Mouse (Mus musculus): ENCODE measurements around the gene Vav3. TPM values are rescaled to one million over a fixed set of nuclear protein-coding genes. Genes with fewer than 3 reads are reported as not detected.

Vav3 gene
- total and polyA plus RNA-seq, 3 experiments = 0.08 TPM; not detected in 2

- H3K9ac ChIP-seq (ENCODE audit: insufficient read depth, low read depth) = no peak overlapping the region
- H3K36me3 ChIP-seq (replicated peaks in 1 of 2; ENCODE audit: control insufficient read depth in 1 of 2, insufficient read depth in 1 of 2, low read length in 1 of 2) = no peaks in the 10 kb centered on the region
- no peaks in the 10 kb centered on the region for H3K79me2 ChIP-seq (replicated peaks; ENCODE audit: control insufficient read depth, extremely low read depth, insufficient read depth, poor library complexity, severe bottlenecking)
- H3K27ac ChIP-seq (ENCODE audit: insufficient read depth, low read depth) = no peak overlapping the region
- no peaks in the 10 kb centered on the region for H3K27me3 ChIP-seq (replicated peaks)
- no peaks in the 10 kb centered on the region for H3K4me1 ChIP-seq (ENCODE audit: control insufficient read depth in 1 of 2, insufficient read depth in 2 of 2)
- H3K9me3 ChIP-seq (replicated peaks; ENCODE audit: low read length) = peaks cover 42% of the 10 kb centered on the region
- dilution Hi-C loops (cut with MboI; ENCODE audit: extremely low pct_ligation_motif_present, extremely low pct_unique_long_range_greater_than_20kb, low sequenced_read_pairs) = no loop called here
- in situ Hi-C loops (cut with MboI; ENCODE audit: low pct_ligation_motif_present, low pct_unique_long_range_greater_than_20kb, low sequenced_read_pairs) = no loop called here
- DNase-seq (ENCODE audit: extremely low read depth) = no peak
- H3K4me3 ChIP-seq (replicated peaks in 1 of 3; ENCODE audit: low read depth in 2 of 3, low read length in 2 of 3, poor library complexity in 1 of 3) = no peak overlapping the region
- TF ChIP-seq CTCF (conservative IDR thresholded peaks at IDR 0.05 in 1 of 2, IDR thresholded peaks at IDR 0.05 in 1 of 2; ENCODE audit: low read depth in 2 of 2, low read length in 2 of 2) = no peak
- TF ChIP-seq POLR2A (IDR thresholded peaks at IDR 0.05; ENCODE audit: low read depth, low read length) = no peak
- no peak for TF ChIP-seq ETS1 (conservative IDR thresholded peaks at IDR 0.05; ENCODE audit: low read depth, low read length)
- no peak for TF ChIP-seq ZC3H11A (IDR thresholded peaks at IDR 0.05; ENCODE audit: low read depth, low read length)
- TF ChIP-seq MAFK (IDR thresholded peaks at IDR 0.05; ENCODE audit: insufficient replicate concordance, low read length) = no peak
- no peak for TF ChIP-seq SIN3A (IDR thresholded peaks at IDR 0.05; ENCODE audit: low read length)
- TF ChIP-seq E2F4 (IDR thresholded peaks at IDR 0.05; ENCODE audit: insufficient replicate concordance, low read depth, low read length) = no peak
- TF ChIP-seq TCF12 (IDR thresholded peaks at IDR 0.05; ENCODE audit: low read depth, low read length) = no peak
- no peak for TF ChIP-seq BHLHE40 (IDR thresholded peaks at IDR 0.05; ENCODE audit: low read depth, low read length)
- TF ChIP-seq USF1 (IDR thresholded peaks at IDR 0.05; ENCODE audit: low read depth, low read length) = no peak
- no peak for TF ChIP-seq TBP (conservative IDR thresholded peaks at IDR 0.05; ENCODE audit: low read depth, low read length)
- TF ChIP-seq KAT2A (IDR thresholded peaks at IDR 0.05; ENCODE audit: insufficient replicate concordance, low read length) = no peak
- no peak for TF ChIP-seq JUND (conservative IDR thresholded peaks at IDR 0.05; ENCODE audit: low read depth, low read length)
- no peak for TF ChIP-seq RCOR1 (conservative IDR thresholded peaks at IDR 0.05; ENCODE audit: low read depth, low read length)
- no peak for TF ChIP-seq GABPA (IDR thresholded peaks at IDR 0.05; ENCODE audit: insufficient replicate concordance, low read depth, low read length)
- TF ChIP-seq MXI1 (IDR thresholded peaks at IDR 0.05; ENCODE audit: low read depth, low read length) = no peak
- no peak for TF ChIP-seq MEF2A (IDR thresholded peaks at IDR 0.05; ENCODE audit: borderline replicate concordance, low read depth, low read length)
- no peak for TF ChIP-seq USF2 (conservative IDR thresholded peaks at IDR 0.05; ENCODE audit: low read depth, low read length)
- H3K4me2 ChIP-seq (ENCODE audit: insufficient read depth, low read depth, poor library complexity, severe bottlenecking) = no peak overlapping the region
These were observed 339.8 kb downstream of the Vav3 start for GRCm38 (mm10) chr3:109680281-109680680.

GRCm38 (mm10) chr3:109681863-109682262 is 341.4 kb downstream of the Vav3 start:
- Histone ChIP-seq H3K27me3 (replicated peaks) (no peaks in the 10 kb centered on the region), H3K4me3 (replicated peaks in 1 of 3; ENCODE audit: low read depth in 2 of 3, low read length in 2 of 3, poor library complexity in 1 of 3) (no peak overlapping the region), H3K4me2 (ENCODE audit: insufficient read depth, low read depth, poor library complexity, severe bottlenecking) (no peak overlapping the region), H3K9ac (ENCODE audit: insufficient read depth, low read depth) (no peak overlapping the region), H3K27ac (ENCODE audit: insufficient read depth, low read depth) (no peak overlapping the region), H3K4me1 (ENCODE audit: control insufficient read depth in 1 of 2, insufficient read depth in 2 of 2) (no peaks in the 10 kb centered on the region), H3K79me2 (replicated peaks; ENCODE audit: control insufficient read depth, extremely low read depth, insufficient read depth, poor library complexity, severe bottlenecking) (no peaks in the 10 kb centered on the region), H3K9me3 (replicated peaks; ENCODE audit: low read length) (peaks cover 47% of the 10 kb centered on the region), H3K36me3 (replicated peaks in 1 of 2; ENCODE audit: control insufficient read depth in 1 of 2, insufficient read depth in 1 of 2, low read length in 1 of 2) (no peaks in the 10 kb centered on the region)
- TF ChIP-seq MAX (IDR thresholded peaks at IDR 0.05; ENCODE audit: low read length) (no peak), SMC3 (IDR thresholded peaks at IDR 0.05; ENCODE audit: low read depth, low read length) (no peak), RCOR1 (conservative IDR thresholded peaks at IDR 0.05; ENCODE audit: low read depth, low read length) (no peak), ZKSCAN1 (IDR thresholded peaks at IDR 0.05; ENCODE audit: borderline replicate concordance, low read depth, low read length) (no peak), GABPA (IDR thresholded peaks at IDR 0.05; ENCODE audit: insufficient replicate concordance, low read depth, low read length) (no peak), CHD2 (IDR thresholded peaks at IDR 0.05; ENCODE audit: low read length) (no peak), USF1 (IDR thresholded peaks at IDR 0.05; ENCODE audit: low read depth, low read length) (no peak), MAZ (IDR thresholded peaks at IDR 0.05; ENCODE audit: low read depth, low read length) (no peak), POLR2AphosphoS2 (IDR thresholded peaks at IDR 0.05; ENCODE audit: low read depth, low read length) (no peak), JUN (IDR thresholded peaks at IDR 0.05; ENCODE audit: insufficient read depth, low read depth, low read length) (no peak), TCF12 (IDR thresholded peaks at IDR 0.05; ENCODE audit: low read depth, low read length) (no peak), KAT2A (IDR thresholded peaks at IDR 0.05; ENCODE audit: insufficient replicate concordance, low read length) (no peak)
- no peak for DNase-seq (ENCODE audit: extremely low read depth)
- dilution Hi-C loops (cut with MboI; ENCODE audit: extremely low pct_ligation_motif_present, extremely low pct_unique_long_range_greater_than_20kb, low sequenced_read_pairs) (no loop called here), in situ Hi-C loops (cut with MboI; ENCODE audit: low pct_ligation_motif_present, low pct_unique_long_range_greater_than_20kb, low sequenced_read_pairs) (no loop called here)
